Mouse (Mus musculus) E14TG2a.4 (cell line): ENCODE measurements around the gene Ikzf2.

ENCODE experiments used
- CTCF ChIP-seq: conservative IDR thresholded peaks from 2 replicates; pipeline ENCODE4 v1.5.1; 2014; ENCODE audit warnings: low read length
- NANOG ChIP-seq: IDR thresholded peaks from 2 replicates; pipeline ENCODE4 v1.6.1; 2014; ENCODE audit warnings: borderline replicate concordance, low read length, mixed read lengths
- POU5F1 ChIP-seq: IDR thresholded peaks from 2 replicates; pipeline ENCODE4 v1.6.1; 2014; ENCODE audit warnings: low read length, borderline replicate concordance

- TF ChIP-seq CTCF (no peak), POU5F1 (no peak), NANOG (no peak)
Measured at GRCm38 (mm10) chr1:69656929-69657328, 30.1 kb downstream of the Ikzf2 start.
